Mouse (Mus musculus): ENCODE measurements around the gene Gm21983. TPM values are rescaled to one million over a fixed set of nuclear protein-coding genes. Genes with fewer than 3 reads are reported as not detected.

The Gm21983 gene
- polyA plus RNA-seq, 1 experiment, result not detected

- no peaks in the 10 kb centered on the region for H3K27me3 ChIP-seq (ENCODE audit: control insufficient read depth, insufficient read depth, low read length)
- H3K4me1 ChIP-seq (ENCODE audit: control insufficient read depth, insufficient read depth, low read length), result peaks cover 11% of the 10 kb centered on the region
- H3K4me3 ChIP-seq (ENCODE audit: control insufficient read depth, low read depth, low read length), result no peak overlapping the region
- no peak overlapping the region for H3K27ac ChIP-seq (ENCODE audit: control insufficient read depth, insufficient read depth, low read depth, low read length)
- peaks cover 2% of the 10 kb centered on the region for H3K36me3 ChIP-seq (ENCODE audit: control insufficient read depth, insufficient read depth, low read length)
- TF ChIP-seq POLR2A (IDR thresholded peaks at IDR 0.05; ENCODE audit: control insufficient read depth, low read depth, low read length) (no peak), CTCF (IDR thresholded peaks at IDR 0.05; ENCODE audit: control insufficient read depth, insufficient read depth, insufficient replicate concordance, low read depth, low read length) (no peak)
Observed at GRCm38 (mm10) chr7:27159256-27159655, 21.6 kb downstream of the Gm21983 start.

GRCm38 (mm10) chr7:27158171-27158570, 22.7 kb downstream of the Gm21983 start:
- Histone ChIP-seq H3K36me3 (ENCODE audit: control insufficient read depth, insufficient read depth, low read length) (peaks cover 2% of the 10 kb centered on the region), H3K4me3 (ENCODE audit: control insufficient read depth, low read depth, low read length) (no peak overlapping the region), H3K27me3 (ENCODE audit: control insufficient read depth, insufficient read depth, low read length) (no peaks in the 10 kb centered on the region), H3K4me1 (ENCODE audit: control insufficient read depth, insufficient read depth, low read length) (peaks cover 11% of the 10 kb centered on the region), H3K27ac (ENCODE audit: control insufficient read depth, insufficient read depth, low read depth, low read length) (no peak overlapping the region)
- TF ChIP-seq CTCF (IDR thresholded peaks at IDR 0.05; ENCODE audit: control insufficient read depth, insufficient read depth, insufficient replicate concordance, low read depth, low read length), result no peak
- no peak for TF ChIP-seq POLR2A (IDR thresholded peaks at IDR 0.05; ENCODE audit: control insufficient read depth, low read depth, low read length)

- TF ChIP-seq CTCF (IDR thresholded peaks at IDR 0.05; ENCODE audit: control insufficient read depth, insufficient read depth, insufficient replicate concordance, low read depth, low read length), result no peak
- Histone ChIP-seq H3K27me3 (ENCODE audit: control insufficient read depth, insufficient read depth, low read length) (no peaks in the 10 kb centered on the region), H3K27ac (ENCODE audit: control insufficient read depth, insufficient read depth, low read depth, low read length) (no peak overlapping the region), H3K36me3 (ENCODE audit: control insufficient read depth, insufficient read depth, low read length) (peaks cover 2% of the 10 kb centered on the region), H3K4me1 (ENCODE audit: control insufficient read depth, insufficient read depth, low read length) (peaks cover 11% of the 10 kb centered on the region), H3K4me3 (ENCODE audit: control insufficient read depth, low read depth, low read length) (no peak overlapping the region)
Observed at GRCm38 (mm10) chr7:27156005-27156404, 24.9 kb downstream of the Gm21983 start.

GRCm38 (mm10) chr7:27153205-27153764, 27.6 kb downstream of the Gm21983 start, which contains the start of gene Cyp2t4:
Cyp2t4 (plus strand) TSS chr7:27153714.
- TF ChIP-seq CTCF (IDR thresholded peaks at IDR 0.05; ENCODE audit: control insufficient read depth, insufficient read depth, insufficient replicate concordance, low read depth, low read length) (no peak), POLR2A (IDR thresholded peaks at IDR 0.05; ENCODE audit: control insufficient read depth, low read depth, low read length) (no peak)
- no peaks in the 10 kb centered on the region; the same call in none of the 2 replicates for H3K36me3 ChIP-seq (ENCODE audit: control insufficient read depth, insufficient read depth, low read length)
- no peaks in the 10 kb centered on the region for H3K27me3 ChIP-seq (ENCODE audit: control insufficient read depth, insufficient read depth, low read length)
- no peak within 1 kb of the TSS for H3K27ac ChIP-seq (ENCODE audit: control insufficient read depth, insufficient read depth, low read depth, low read length)
- H3K4me1 ChIP-seq (ENCODE audit: control insufficient read depth, insufficient read depth, low read length), result peaks cover 9% of the 10 kb centered on the region
- H3K4me3 ChIP-seq (ENCODE audit: control insufficient read depth, low read depth, low read length), result no peak within 1 kb of the TSS

- Histone ChIP-seq H3K27ac (ENCODE audit: control insufficient read depth, insufficient read depth, low read depth, low read length) (no peak overlapping the region), H3K36me3 (ENCODE audit: control insufficient read depth, insufficient read depth, low read length) (no peaks in the 10 kb centered on the region), H3K4me1 (ENCODE audit: control insufficient read depth, insufficient read depth, low read length) (peaks cover 4% of the 10 kb centered on the region; the same call in 1 of the 2 replicates), H3K27me3 (ENCODE audit: control insufficient read depth, insufficient read depth, low read length) (no peaks in the 10 kb centered on the region), H3K4me3 (ENCODE audit: control insufficient read depth, low read depth, low read length) (no peak overlapping the region)
- TF ChIP-seq CTCF (IDR thresholded peaks at IDR 0.05; ENCODE audit: control insufficient read depth, insufficient read depth, insufficient replicate concordance, low read depth, low read length), result no peak
- no peak for TF ChIP-seq POLR2A (IDR thresholded peaks at IDR 0.05; ENCODE audit: control insufficient read depth, low read depth, low read length)
Observed at GRCm38 (mm10) chr7:27136410-27136996, 44.4 kb downstream of the Gm21983 start.

- Histone ChIP-seq H3K36me3 (ENCODE audit: control insufficient read depth, insufficient read depth, low read length) (no peaks in the 10 kb centered on the region), H3K4me1 (ENCODE audit: control insufficient read depth, insufficient read depth, low read length) (peaks cover 12% of the 10 kb centered on the region), H3K27me3 (ENCODE audit: control insufficient read depth, insufficient read depth, low read length) (no peaks in the 10 kb centered on the region), H3K27ac (ENCODE audit: control insufficient read depth, insufficient read depth, low read depth, low read length) (no peak overlapping the region), H3K4me3 (ENCODE audit: control insufficient read depth, low read depth, low read length) (no peak overlapping the region)
- TF ChIP-seq CTCF (IDR thresholded peaks at IDR 0.05; ENCODE audit: control insufficient read depth, insufficient read depth, insufficient replicate concordance, low read depth, low read length), result no peak
- no peak for TF ChIP-seq POLR2A (IDR thresholded peaks at IDR 0.05; ENCODE audit: control insufficient read depth, low read depth, low read length)
Observed at GRCm38 (mm10) chr7:27133757-27134156, 47.1 kb downstream of the Gm21983 start.

- Histone ChIP-seq H3K4me1 (ENCODE audit: control insufficient read depth, insufficient read depth, low read length) (peaks cover 12% of the 10 kb centered on the region), H3K27ac (ENCODE audit: control insufficient read depth, insufficient read depth, low read depth, low read length) (no peak overlapping the region), H3K27me3 (ENCODE audit: control insufficient read depth, insufficient read depth, low read length) (no peaks in the 10 kb centered on the region), H3K36me3 (ENCODE audit: control insufficient read depth, insufficient read depth, low read length) (no peaks in the 10 kb centered on the region), H3K4me3 (ENCODE audit: control insufficient read depth, low read depth, low read length) (no peak overlapping the region)
- TF ChIP-seq CTCF (IDR thresholded peaks at IDR 0.05; ENCODE audit: control insufficient read depth, insufficient read depth, insufficient replicate concordance, low read depth, low read length), result no peak
Observed at GRCm38 (mm10) chr7:27133156-27133555, 47.7 kb downstream of the Gm21983 start.

Measured in testis, adult 2 months (tissue).